Mouse (Mus musculus): ENCODE data around the gene Them7. TPM values are rescaled to one million over a fixed set of nuclear protein-coding genes. Genes with fewer than 3 reads are reported as not detected.

Gene Them7
- under 1 TPM in 1 of 4 experiments, not detected in 3; 0.23 TPM for total RNA-seq (2022)

- DNase-seq (ENCODE audit: low spot score in 2 of 2), result no peak
These were observed at the start of gene Them7 for GRCm38 (mm10) chr2:105224134-105224986. Gene Them7, plus strand, starts transcription at chr2:105224320.

- no peak for DNase-seq (ENCODE audit: low spot score in 2 of 2)
These were observed 45.2 kb upstream of the Them7 start for GRCm38 (mm10) chr2:105178871-105179270.

- no peak for DNase-seq (ENCODE audit: low spot score in 2 of 2)
These were observed 41.6 kb upstream of the Them7 start for GRCm38 (mm10) chr2:105182501-105182900.

GRCm38 (mm10) chr2:105185140-105185539 lies 39.0 kb upstream of the Them7 start:
- no peak for DNase-seq (ENCODE audit: low spot score in 2 of 2)

- DNase-seq (ENCODE audit: low spot score in 2 of 2), result no peak
These were observed 38.2 kb upstream of the Them7 start for GRCm38 (mm10) chr2:105185768-105186529.

- no peak for DNase-seq (ENCODE audit: low spot score in 2 of 2)
These were observed 37.5 kb upstream of the Them7 start for GRCm38 (mm10) chr2:105186591-105186990.

- no peak for DNase-seq (ENCODE audit: low spot score in 2 of 2)
These were observed 35.9 kb upstream of the Them7 start for GRCm38 (mm10) chr2:105188182-105188581.

- DNase-seq (ENCODE audit: low spot score in 2 of 2), result no peak
These were observed 34.8 kb upstream of the Them7 start for GRCm38 (mm10) chr2:105189352-105189751.

- no peak for DNase-seq (ENCODE audit: low spot score in 2 of 2)
These were observed 24.0 kb upstream of the Them7 start for GRCm38 (mm10) chr2:105200152-105200551.

- DNase-seq (ENCODE audit: low spot score in 2 of 2), result no peak
These were observed 17.5 kb upstream of the Them7 start for GRCm38 (mm10) chr2:105206563-105207174.

- DNase-seq (ENCODE audit: low spot score in 2 of 2), result no peak
These were observed 11.3 kb upstream of the Them7 start for GRCm38 (mm10) chr2:105212839-105213238.

- no peak for DNase-seq (ENCODE audit: low spot score in 2 of 2)
These were observed 8.2 kb upstream of the Them7 start for GRCm38 (mm10) chr2:105215914-105216313.

- DNase-seq (ENCODE audit: low spot score in 2 of 2), result no peak
These were observed 4.9 kb upstream of the Them7 start for GRCm38 (mm10) chr2:105219229-105219628.

- no peak for DNase-seq (ENCODE audit: low spot score in 2 of 2)
These were observed 4.5 kb upstream of the Them7 start for GRCm38 (mm10) chr2:105219664-105220063.

- no peak for DNase-seq (ENCODE audit: low spot score in 2 of 2)
These were observed 3.3 kb upstream of the Them7 start for GRCm38 (mm10) chr2:105220738-105221303.

- DNase-seq (ENCODE audit: low spot score in 2 of 2), result no peak
These were observed 514 bp upstream of the Them7 start for GRCm38 (mm10) chr2:105223606-105224005.

GRCm38 (mm10) chr2:105224987-105225375 lies 861 bp downstream of the Them7 start:
- DNase-seq (ENCODE audit: low spot score in 2 of 2), result no peak

GRCm38 (mm10) chr2:105226297-105226958 lies 2.3 kb downstream of the Them7 start:
- DNase-seq (ENCODE audit: low spot score in 2 of 2), result no peak

- no peak for DNase-seq (ENCODE audit: low spot score in 2 of 2)
These were observed 4.3 kb downstream of the Them7 start for GRCm38 (mm10) chr2:105228416-105228815.

GRCm38 (mm10) chr2:105230333-105230732 lies 6.2 kb downstream of the Them7 start:
- peak in 1 of 2 experiments; percentile 22 for DNase-seq (ENCODE audit: low spot score in 2 of 2)

- no peak for DNase-seq (ENCODE audit: low spot score in 2 of 2)
These were observed 8.3 kb downstream of the Them7 start for GRCm38 (mm10) chr2:105232386-105232785.
